Mouse (Mus musculus) E14TG2a.4 (cell line): ENCODE measurements around the gene Kctd17.

ENCODE experiments used
- CTCF ChIP-seq: conservative IDR thresholded peaks from 2 replicates; pipeline ENCODE4 v1.5.1; 2014; ENCODE audit warnings: low read length
- NANOG ChIP-seq: IDR thresholded peaks from 2 replicates; pipeline ENCODE4 v1.6.1; 2014; ENCODE audit warnings: borderline replicate concordance, low read length, mixed read lengths

GRCm38 (mm10) chr15:78447121-78447520 is 18.8 kb downstream of the Kctd17 start:
- TF ChIP-seq CTCF, result no peak
- TF ChIP-seq NANOG, result no peak
